Mouse (Mus musculus) bone marrow macrophage, adult 2 months (primary cell): ENCODE results near the gene Lsr.

ENCODE experiments used
- CTCF ChIP-seq: IDR thresholded peaks from 2 replicates; pipeline ENCODE4 v1.5.1; 2012; ENCODE audit warnings: low read depth, mild to moderate bottlenecking, low read length, moderate library complexity
- POLR2A ChIP-seq: IDR thresholded peaks from 2 replicates; pipeline ENCODE4 v1.6.1; 2012; ENCODE audit warnings: mild to moderate bottlenecking, low read depth, low read length, borderline replicate concordance

DNA sequence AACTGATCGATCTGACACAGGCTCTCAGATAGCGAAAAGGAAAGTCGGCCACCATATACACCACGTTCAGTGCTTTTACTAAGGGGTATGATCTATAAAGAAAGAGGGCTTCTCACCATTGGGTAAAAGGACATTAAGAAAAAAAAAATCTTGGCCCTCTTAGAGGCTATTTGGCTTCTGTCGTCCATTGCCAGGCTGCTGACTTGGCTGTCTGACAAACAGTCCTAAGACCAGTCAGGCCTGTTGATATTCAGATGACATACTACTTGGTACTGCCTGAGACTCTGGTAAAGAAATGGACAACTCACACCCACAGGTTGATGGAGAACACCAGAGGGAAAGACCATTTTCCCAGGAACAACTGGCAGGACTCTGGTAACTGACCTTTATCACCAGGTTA lies 39.7 kb upstream of the Lsr start:
- TF ChIP-seq CTCF: no peak
- TF ChIP-seq POLR2A: no peak
